In genomic region chr2:156719549-156720312, GRCm38 (mm10) we compare ENCODE assay signal across 8 mouse cellular contexts. TPM values are rescaled to one million over a fixed set of nuclear protein-coding genes. Genes with fewer than 3 reads are reported as not detected.
DNase-seq lines count a peak whose midpoint lies in the region; ATAC-seq and TF ChIP-seq lines count a peak whose summit lies in the region.

No protein-coding gene starts in this region.

- no peak for TF ChIP-seq POLR2A in spleen, adult 2 months (IDR thresholded peaks at IDR 0.05; ENCODE audit: low read depth, low read length)
- TF ChIP-seq POLR2A in olfactory bulb, adult 2 months (IDR thresholded peaks at IDR 0.05; ENCODE audit: insufficient read depth, low read depth, low read length), result no peak

- peak overlapping the region; percentile 77 for H3K4me2 ChIP-seq in embryonic facial prominence, embryonic 15.5 days (replicated peaks)

- H3K9me3 ChIP-seq in embryonic facial prominence, embryonic 15.5 days (replicated peaks), result no peaks in the 10 kb centered on the region
- H3K9me3 ChIP-seq in limb, embryonic 10.5 days (replicated peaks), result no peaks in the 10 kb centered on the region

- peak overlapping the region; percentile 21; the same call in 1 of the 2 replicates for H3K27ac ChIP-seq in spleen, adult 2 months (ENCODE audit: insufficient read depth, low read length)
- H3K27ac ChIP-seq in embryonic facial prominence, embryonic 15.5 days (replicated peaks), result peak overlapping the region; percentile 88
- H3K27ac ChIP-seq in limb, embryonic 10.5 days, result peak overlapping the region; percentile 97
- peak overlapping the region; percentile 78 for H3K27ac ChIP-seq in olfactory bulb, adult 2 months (ENCODE audit: insufficient read depth, low read depth, low read length)

- peak overlapping the region; percentile 89; the same call in 1 of the 2 replicates for H3K4me3 ChIP-seq in spleen, adult 2 months (ENCODE audit: extremely low read depth, insufficient read depth, insufficient read length)
- peak overlapping the region; percentile 98 for H3K4me3 ChIP-seq in embryonic facial prominence, embryonic 15.5 days (replicated peaks)
- H3K4me3 ChIP-seq in limb, embryonic 10.5 days, result peak overlapping the region; percentile 91
- H3K4me3 ChIP-seq in olfactory bulb, adult 2 months (ENCODE audit: insufficient read depth, low read depth, low read length), result no peak overlapping the region; the same call in 1 of the 2 replicates

- no peaks in the 10 kb centered on the region for H3K27me3 ChIP-seq in spleen, adult 2 months (ENCODE audit: control insufficient read depth, insufficient read depth, low read length)
- H3K27me3 ChIP-seq in embryonic facial prominence, embryonic 15.5 days, result no peaks in the 10 kb centered on the region
- H3K27me3 ChIP-seq in limb, embryonic 10.5 days (ENCODE audit: low read depth, poor library complexity, severe bottlenecking), result no peaks in the 10 kb centered on the region

- no peak for DNase-seq in spleen, adult 2 months (ENCODE audit: low read depth in 1 of 2, low spot score in 2 of 2)
- no peak for DNase-seq in spleen, postnatal 14 days (ENCODE audit: low spot score in 2 of 2)
- no peak for DNase-seq in limb, embryonic 10.5 days (ENCODE audit: low spot score)
- no peak for DNase-seq in right cerebral cortex, postnatal 10 days (ENCODE audit: low spot score in 2 of 2)
- DNase-seq in testis, postnatal 10 days (ENCODE audit: low spot score), result no peak
- no peak for DNase-seq in retina, embryonic 14.5 days (ENCODE audit: low spot score)

- peaks cover 2% of the 10 kb centered on the region; the same call in 1 of the 2 replicates for H3K4me1 ChIP-seq in spleen, adult 2 months (ENCODE audit: control insufficient read depth, insufficient read depth, insufficient read length)
- peaks cover 58% of the 10 kb centered on the region for H3K4me1 ChIP-seq in embryonic facial prominence, embryonic 15.5 days
- peaks cover 56% of the 10 kb centered on the region for H3K4me1 ChIP-seq in limb, embryonic 10.5 days
- H3K4me1 ChIP-seq in olfactory bulb, adult 2 months (ENCODE audit: control insufficient read depth, insufficient read depth, low read length), result peaks cover 39% of the 10 kb centered on the region

- no peak for ATAC-seq in embryonic facial prominence, embryonic 15.5 days (ENCODE audit: insufficient number of reproducible peaks, low FRiP score, low TSS enrichment, low read depth)

- no peak for TF ChIP-seq CTCF in spleen, adult 2 months (IDR thresholded peaks at IDR 0.05; ENCODE audit: extremely low read depth, insufficient read depth, insufficient read length, insufficient replicate concordance)
- no peak for TF ChIP-seq CTCF in olfactory bulb, adult 2 months (IDR thresholded peaks at IDR 0.05; ENCODE audit: insufficient read depth, low read depth, low read length)

- H3K36me3 ChIP-seq in spleen, adult 2 months (ENCODE audit: control insufficient read depth, insufficient read depth, low read length), result no peaks in the 10 kb centered on the region; the same call in 1 of the 2 replicates
- H3K36me3 ChIP-seq in embryonic facial prominence, embryonic 15.5 days, result no peaks in the 10 kb centered on the region
- H3K36me3 ChIP-seq in limb, embryonic 10.5 days, result peaks cover under 1% of the 10 kb centered on the region; the same call in 1 of the 2 replicates

- 82% methylated on average over 8 of the region's 8 CpGs for WGBS in spleen, adult 2 months
- 82% methylated on average over 8 of the region's 8 CpGs for WGBS in embryonic facial prominence, embryonic 15.5 days
- 84% methylated on average over 8 of the region's 8 CpGs for WGBS in limb, embryonic 10.5 days
- WGBS in olfactory bulb, adult 2 months, result 87% methylated on average over 8 of the region's 8 CpGs

- H3K9ac ChIP-seq in embryonic facial prominence, embryonic 15.5 days, result peak overlapping the region; percentile 71; the same call in 1 of the 2 replicates

RNA-seq across cellular contexts. Expression of gene Myl9, which starts 55.5 kb away (rescaled TPM):
- 100 and 116 TPM in 2 replicates for polyA plus RNA-seq in spleen, adult 2 months (2012; rRNA removed)
- 245 and 251 TPM in 2 replicates for polyA plus RNA-seq in embryonic facial prominence, embryonic 15.5 days (2015; fragmentation: Nextera tagmentation; extraction: Ambion mirVana)
- polyA plus RNA-seq in limb, embryonic 10.5 days (2016; fragmentation: Nextera tagmentation; extraction: Ambion mirVana), result 30.1 and 62.7 TPM in 2 replicates
- polyA plus RNA-seq in olfactory bulb, adult 2 months (2012; ENCODE audit: insufficient read depth, insufficient read length, low replicate concordance, missing spikeins), result not detected in 2 replicates

Comparison
In these comparisons a context has a peak if more than half of its experiments do, and no peak if none do; other contexts are left out.
1. H3K27ac ChIP-seq: peak in every context shown above with its lines; median percentile 97 in limb, embryonic 10.5 days; 88 in embryonic facial prominence, embryonic 15.5 days; 78 in olfactory bulb, adult 2 months; 21 in spleen, adult 2 months.